Mouse (Mus musculus) embryonic facial prominence, embryonic 11.5 days (tissue): ENCODE results near the gene Ildr2. TPM values are rescaled to one million over a fixed set of nuclear protein-coding genes. Genes with fewer than 3 reads are reported as not detected.

Experiments
- ATAC-seq: fragments of 200-750 bp; cut with Nextera tagmentation; replicated peaks from 2 replicates; pipeline ENCODE4 v1.8.0; 2017; ENCODE audit warnings: low read depth; ENCODE audit not compliant: insufficient number of reproducible peaks, low FRiP score, low TSS enrichment
- DNase-seq: peaks from one replicate; pipeline ENCODE4 v3.0.0-alpha.2; 2015; ENCODE audit warnings: low spot score
- H3K27ac ChIP-seq: fragments of 300-500 bp; sonication (generic); replicated peaks from 2 replicates; pipeline ENCODE4 v1.5.1; 2014; ENCODE audit warnings: mild to moderate bottlenecking, low read depth, low read length, control low read depth
- H3K27me3 ChIP-seq: fragments of 300-500 bp; sonication (generic); 2 replicates; pipeline ENCODE4 v1.6.1; 2014; ENCODE audit warnings: mild to moderate bottlenecking, low read length, moderate library complexity, mixed read lengths; ENCODE audit not compliant: control insufficient read depth, insufficient read depth
- H3K36me3 ChIP-seq: fragments of 300-500 bp; sonication (generic); replicated peaks from 2 replicates; pipeline ENCODE4 v1.6.1; 2014; ENCODE audit warnings: low read depth, mild to moderate bottlenecking, low read length, moderate library complexity, mixed read lengths; ENCODE audit not compliant: control insufficient read depth, insufficient read depth
- H3K4me1 ChIP-seq: fragments of 300-500 bp; sonication (generic); 2 replicates; pipeline ENCODE4 v1.6.1; 2014; ENCODE audit warnings: low read length, mixed read lengths; ENCODE audit not compliant: control insufficient read depth, insufficient read depth
- H3K4me2 ChIP-seq: fragments of 300-500 bp; sonication (generic); 2 replicates; pipeline ENCODE4 v1.6.1; 2014; ENCODE audit warnings: low read depth, mild to moderate bottlenecking, control low read depth, low read length, moderate library complexity
- H3K4me3 ChIP-seq: fragments of 300-500 bp; sonication (generic); 2 replicates; pipeline ENCODE4 v1.5.1; 2014; ENCODE audit warnings: low read depth, low read length, control low read depth
- H3K9ac ChIP-seq: fragments of 300-500 bp; sonication (generic); replicated peaks from 2 replicates; pipeline ENCODE4 v1.6.1; 2014; ENCODE audit warnings: mild to moderate bottlenecking, control low read depth, low read length
- H3K9me3 ChIP-seq: fragments of 300-500 bp; sonication (generic); replicated peaks from 2 replicates; pipeline ENCODE4 v1.6.1; 2016; ENCODE audit warnings: mild to moderate bottlenecking, low read length, inconsistent platforms, mixed read lengths; ENCODE audit not compliant: control insufficient read depth
- WGBS: fragments of 180-500 bp; shearing (Covaris S2); extraction: QIAGEN DNeasy Blood & Tissue Kit; methylation state at CpG from one replicate; pipeline ENCODE4 v1.1.7; 2014; 5-methylcytosine and 5-hydroxymethylcytosine counted together
- polyA plus RNA-seq: library from polyadenylated mRNA; unstranded; fragments of >200 nt; fragmentation: Nextera tagmentation; extraction: Ambion mirVana; gene quantifications from 2 replicates; pipeline ENCODE4 v1.2.1, GENCODE M21; 2014

The Ildr2 gene
- polyA plus RNA-seq, 1 experiment from 2014 or later: 1.6 TPM

DNA sequence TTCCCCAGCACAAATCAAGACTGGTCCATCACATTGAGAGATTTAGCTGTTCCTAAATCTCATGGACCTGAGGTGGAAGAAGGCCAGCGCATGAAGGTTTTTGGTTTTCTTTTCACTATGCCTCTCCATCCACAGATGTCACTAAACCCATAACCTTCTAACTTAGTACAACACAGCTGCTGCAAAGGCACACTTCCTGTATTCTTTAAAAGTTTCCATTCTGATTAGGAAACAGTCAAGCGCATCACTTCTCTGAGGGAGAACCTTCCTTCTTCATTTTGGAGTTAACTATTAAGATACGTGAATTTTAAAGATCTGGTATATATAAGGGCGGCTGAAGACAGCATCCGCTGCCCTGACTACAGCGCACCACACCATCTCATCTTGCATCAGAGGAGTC lies 91.7 kb downstream of the Ildr2 start:
- Histone ChIP-seq H3K4me2 (no peak overlapping the region), H3K9me3 (no peaks in the 10 kb centered on the region), H3K27ac (no peak overlapping the region), H3K9ac (no peak overlapping the region), H3K4me1 (no peaks in the 10 kb centered on the region), H3K36me3 (no peaks in the 10 kb centered on the region), H3K27me3 (no peaks in the 10 kb centered on the region), H3K4me3 (no peak overlapping the region)
- ATAC-seq (no peak), DNase-seq (no peak)
- 92% methylated on average over 6 of the region's 6 CpGs for whole genome bisulfite sequencing

GRCm38 (mm10) chr1:166346906-166347305 lies 93.0 kb downstream of the Ildr2 start:
- WGBS: 82% methylated on average over 3 of the region's 3 CpGs
- H3K27me3 ChIP-seq: no peaks in the 10 kb centered on the region
- no peak overlapping the region for H3K27ac ChIP-seq
- no peak overlapping the region for H3K4me2 ChIP-seq
- no peak overlapping the region for H3K9ac ChIP-seq
- ATAC-seq: no peak
- H3K4me1 ChIP-seq: no peaks in the 10 kb centered on the region
- H3K36me3 ChIP-seq: no peaks in the 10 kb centered on the region
- DNase-seq: no peak
- H3K9me3 ChIP-seq: no peaks in the 10 kb centered on the region
- no peak overlapping the region for H3K4me3 ChIP-seq

- Histone ChIP-seq H3K9ac (no peak overlapping the region), H3K4me2 (no peak overlapping the region), H3K9me3 (no peaks in the 10 kb centered on the region), H3K4me1 (no peaks in the 10 kb centered on the region), H3K27me3 (no peaks in the 10 kb centered on the region), H3K36me3 (no peaks in the 10 kb centered on the region), H3K27ac (no peak overlapping the region), H3K4me3 (no peak overlapping the region)
- 51% methylated on average over 3 of the region's 3 CpGs for WGBS
- DNase-seq (peak; percentile 76), ATAC-seq (no peak)
Measured at GRCm38 (mm10) chr1:166349341-166349740, 95.4 kb downstream of the Ildr2 start.

DNA sequence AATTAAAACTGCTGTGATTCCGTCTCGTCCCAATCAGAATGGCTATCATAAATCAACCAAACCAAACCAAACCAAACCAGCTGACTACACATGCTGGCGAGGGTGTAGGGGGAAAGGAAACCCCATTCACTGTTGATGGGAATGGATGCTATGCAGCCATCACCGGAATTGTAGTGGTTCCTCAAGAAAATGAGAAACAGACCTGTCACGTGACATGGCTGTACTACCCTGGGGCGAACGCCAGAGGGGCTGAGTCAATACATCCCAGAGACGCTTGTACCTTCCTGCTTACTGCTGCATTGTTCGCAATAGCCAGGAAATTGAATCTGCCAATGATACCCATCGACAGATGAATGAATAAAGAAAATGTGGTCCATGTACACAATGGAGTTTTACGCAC lies 95.8 kb downstream of the Ildr2 start:
- peak; percentile 72 for DNase-seq
- Histone ChIP-seq H3K9me3 (no peaks in the 10 kb centered on the region), H3K4me1 (no peaks in the 10 kb centered on the region), H3K4me3 (no peak overlapping the region), H3K4me2 (no peak overlapping the region), H3K36me3 (no peaks in the 10 kb centered on the region), H3K27ac (no peak overlapping the region), H3K27me3 (no peaks in the 10 kb centered on the region), H3K9ac (no peak overlapping the region)
- ATAC-seq: no peak
- 53% methylated on average over 11 of the region's 11 CpGs for WGBS

GRCm38 (mm10) chr1:166360157-166360855 lies 106.4 kb downstream of the Ildr2 start:
- 25% methylated on average over 14 of the region's 14 CpGs for WGBS

GRCm38 (mm10) chr1:166360896-166361295 lies 107.0 kb downstream of the Ildr2 start:
- Histone ChIP-seq H3K4me1 (no peaks in the 10 kb centered on the region), H3K36me3 (no peaks in the 10 kb centered on the region), H3K4me2 (no peak overlapping the region), H3K4me3 (no peak overlapping the region), H3K27me3 (no peaks in the 10 kb centered on the region), H3K9me3 (no peaks in the 10 kb centered on the region), H3K9ac (no peak overlapping the region), H3K27ac (no peak overlapping the region)
- WGBS: 81% methylated on average over 5 of the region's 5 CpGs
- DNase-seq: no peak
- no peak for ATAC-seq

More at GRCm38 (mm10) chr1:166360157-166360855, 106.4 kb downstream of the Ildr2 start:
- Histone ChIP-seq H3K36me3 (no peaks in the 10 kb centered on the region), H3K27me3 (no peaks in the 10 kb centered on the region), H3K9me3 (no peaks in the 10 kb centered on the region), H3K4me1 (no peaks in the 10 kb centered on the region), H3K4me2 (no peak overlapping the region), H3K4me3 (no peak overlapping the region), H3K27ac (no peak overlapping the region), H3K9ac (no peak overlapping the region)
- DNase-seq (peak; percentile 74), ATAC-seq (peak; percentile 67; the same call in 1 of the 2 replicates)

DNA sequence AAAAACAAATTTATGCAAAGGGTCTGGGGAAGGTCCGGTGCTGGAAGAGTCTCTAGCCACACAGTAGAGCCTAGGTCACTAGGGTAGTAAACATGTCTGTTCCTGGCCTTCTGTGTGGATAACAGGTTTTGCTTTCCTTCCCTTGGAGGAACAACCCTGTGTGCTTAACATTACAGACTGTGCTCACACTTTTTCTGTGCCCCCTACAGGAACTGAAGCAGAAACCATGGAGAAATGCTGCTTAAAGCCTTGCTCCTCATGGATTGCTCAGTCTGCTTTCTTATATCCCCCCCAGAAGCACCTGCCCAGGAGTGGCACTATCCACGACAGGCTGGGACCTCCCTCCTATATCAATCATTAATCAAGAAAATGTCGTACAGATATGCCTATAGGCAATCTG lies 107.9 kb downstream of the Ildr2 start:
- H3K27me3 ChIP-seq: no peaks in the 10 kb centered on the region
- H3K36me3 ChIP-seq: no peaks in the 10 kb centered on the region
- H3K9ac ChIP-seq: no peak overlapping the region
- no peak overlapping the region for H3K4me2 ChIP-seq
- no peaks in the 10 kb centered on the region for H3K4me1 ChIP-seq
- H3K27ac ChIP-seq: no peak overlapping the region
- ATAC-seq: no peak
- no peak for DNase-seq
- H3K4me3 ChIP-seq: no peak overlapping the region
- H3K9me3 ChIP-seq: no peaks in the 10 kb centered on the region
- 70% methylated on average over 3 of the region's 3 CpGs for WGBS

- H3K36me3 ChIP-seq: no peaks in the 10 kb centered on the region
- H3K27me3 ChIP-seq: no peaks in the 10 kb centered on the region
- no peak overlapping the region for H3K9ac ChIP-seq
- no peak overlapping the region for H3K4me2 ChIP-seq
- no peak overlapping the region for H3K4me3 ChIP-seq
- no peak overlapping the region for H3K27ac ChIP-seq
- DNase-seq (no peak), ATAC-seq (no peak)
- no peaks in the 10 kb centered on the region for H3K9me3 ChIP-seq
- H3K4me1 ChIP-seq: no peaks in the 10 kb centered on the region
- WGBS: 73% methylated on average over 3 of the region's 3 CpGs
Measured at GRCm38 (mm10) chr1:166362659-166363058, 108.7 kb downstream of the Ildr2 start.
